Mouse (Mus musculus) limb, embryonic 10.5 days (tissue): ENCODE measurements at regions not wholly inside any gene's neighbourhood (a gene's known extent, or its start where the extent isn't known, plus 50 kb on each side); places are given as distances from the start of the nearest gene placed in this dataset.

Source experiments
- DNase-seq: peaks from one replicate; pipeline ENCODE4 v3.0.0-alpha.2; 2017; ENCODE audit warnings: low spot score
- H3K27ac ChIP-seq: fragments of 300-500 bp; sonication (generic); 2 replicates; pipeline ENCODE4 v1.5.1; 2016; ENCODE audit warnings: mild to moderate bottlenecking
- H3K27me3 ChIP-seq: fragments of 300-500 bp; sonication (generic); 2 replicates; pipeline ENCODE4 v1.6.1; 2016; ENCODE audit warnings: low read depth, mild to moderate bottlenecking; ENCODE audit not compliant: poor library complexity, severe bottlenecking
- H3K36me3 ChIP-seq: fragments of 300-500 bp; sonication (generic); 2 replicates; pipeline ENCODE4 v1.6.1; 2016; ENCODE audit warnings: mild to moderate bottlenecking, moderate library complexity
- H3K4me1 ChIP-seq: fragments of 300-500 bp; sonication (generic); 2 replicates; pipeline ENCODE4 v1.6.1; 2016
- H3K4me3 ChIP-seq: fragments of 300-500 bp; sonication (generic); 2 replicates; pipeline ENCODE4 v1.5.1; 2016; ENCODE audit warnings: mild to moderate bottlenecking, moderate library complexity
- H3K9me3 ChIP-seq: fragments of 300-500 bp; sonication (generic); replicated peaks from 2 replicates; pipeline ENCODE4 v1.6.1; 2016; ENCODE audit warnings: mild to moderate bottlenecking
- WGBS: fragments of 180-500 bp; shearing (Covaris S2); methylation state at CpG from one replicate; pipeline ENCODE4 v1.1.7; 2016; 5-methylcytosine and 5-hydroxymethylcytosine counted together

DNA sequence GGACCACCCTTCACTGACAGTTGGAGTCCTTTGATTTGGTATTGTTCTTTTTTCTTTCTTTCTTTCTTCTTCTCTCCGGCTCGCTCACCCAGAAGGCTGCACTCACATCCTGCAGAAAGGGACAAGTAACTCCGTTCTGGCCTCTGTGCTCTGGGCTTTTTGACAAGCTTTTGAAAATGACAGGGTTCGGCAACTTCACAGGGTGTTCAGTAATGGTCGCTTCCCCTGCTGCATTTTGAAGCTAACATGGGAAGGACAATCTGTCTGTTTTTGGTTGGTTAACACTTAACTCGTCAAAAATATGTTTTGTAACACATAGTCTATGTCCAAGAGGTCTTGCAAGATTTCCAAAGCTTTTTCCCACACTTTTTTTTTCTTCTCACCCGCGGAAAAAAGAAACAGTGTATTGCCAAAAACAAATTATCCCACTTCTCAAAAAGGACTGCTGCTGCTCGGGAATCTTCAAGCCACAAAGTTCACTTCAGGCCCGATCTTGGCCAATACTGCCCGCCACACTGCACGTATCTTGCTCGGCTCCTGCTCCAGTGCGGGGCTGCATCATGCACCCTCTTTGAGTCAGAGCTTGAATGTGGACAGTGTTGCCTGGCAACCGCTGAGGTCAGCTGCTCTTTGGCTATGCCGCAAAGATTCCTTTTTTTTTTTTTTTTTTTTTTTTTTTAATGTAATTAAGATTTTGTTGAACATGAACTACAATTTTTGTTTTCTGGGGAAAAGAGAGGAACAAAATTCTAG, 209.4 kb upstream of the Inhba start:
- Histone ChIP-seq H3K4me3 (no peak overlapping the region), H3K27ac (no peak overlapping the region), H3K4me1 (no peaks in the 10 kb centered on the region), H3K9me3 (no peaks in the 10 kb centered on the region), H3K27me3 (no peaks in the 10 kb centered on the region), H3K36me3 (no peaks in the 10 kb centered on the region)
- no peak for DNase-seq
- WGBS: 79% methylated on average over 16 of the region's 16 CpGs

GRCm38 (mm10) chr13:15803965-15804364, 207.7 kb upstream of the Inhba start:
- 58% methylated on average over 1 of the region's 1 CpGs for WGBS
- H3K9me3 ChIP-seq: no peaks in the 10 kb centered on the region
- no peak for DNase-seq
- H3K27me3 ChIP-seq: no peaks in the 10 kb centered on the region
- H3K4me1 ChIP-seq: no peaks in the 10 kb centered on the region
- H3K36me3 ChIP-seq: no peaks in the 10 kb centered on the region
- no peak overlapping the region for H3K4me3 ChIP-seq
- no peak overlapping the region for H3K27ac ChIP-seq

GRCm38 (mm10) chr13:15806925-15807324, 204.7 kb upstream of the Inhba start:
- Histone ChIP-seq H3K27ac (no peak overlapping the region), H3K4me1 (no peaks in the 10 kb centered on the region), H3K4me3 (no peak overlapping the region), H3K9me3 (no peaks in the 10 kb centered on the region), H3K27me3 (no peaks in the 10 kb centered on the region), H3K36me3 (no peaks in the 10 kb centered on the region)
- no peak for DNase-seq
- 94% methylated on average over 4 of the region's 4 CpGs for WGBS

DNA sequence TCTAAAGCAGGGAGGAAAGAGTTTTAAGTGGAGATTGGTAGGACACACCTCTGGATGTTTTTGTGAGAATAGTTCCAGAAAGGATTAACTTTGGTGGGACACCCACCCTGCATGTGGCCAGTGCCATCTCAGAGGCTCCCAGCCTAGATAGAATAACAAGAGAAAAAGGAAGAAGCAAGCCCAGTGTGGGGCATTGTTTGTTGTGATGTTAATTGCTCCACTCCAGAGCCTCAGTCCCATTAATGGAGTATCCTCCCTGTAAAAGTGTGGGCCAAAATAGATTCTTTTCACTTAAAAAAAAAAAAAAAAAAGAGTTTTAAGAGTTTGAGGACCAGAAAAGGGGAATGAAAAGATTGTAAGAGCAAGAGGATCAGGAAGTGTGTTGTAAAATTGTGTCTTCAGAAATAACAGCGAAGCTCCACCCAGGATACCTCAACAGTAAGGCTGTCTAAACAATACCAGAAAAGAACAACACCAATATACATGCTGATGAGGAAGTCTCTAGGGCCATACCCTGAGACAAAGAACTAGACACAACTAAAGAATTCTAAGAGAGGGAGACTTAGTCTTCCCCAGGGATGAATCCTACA, 189.3 kb upstream of the Inhba start:
- H3K4me1 ChIP-seq: no peaks in the 10 kb centered on the region
- no peaks in the 10 kb centered on the region for H3K27me3 ChIP-seq
- H3K4me3 ChIP-seq: no peak overlapping the region
- WGBS: 69% methylated on average over 1 of the region's 1 CpGs
- no peaks in the 10 kb centered on the region for H3K36me3 ChIP-seq
- no peaks in the 10 kb centered on the region for H3K9me3 ChIP-seq
- H3K27ac ChIP-seq: no peak overlapping the region
- no peak for DNase-seq

- Histone ChIP-seq H3K36me3 (no peaks in the 10 kb centered on the region), H3K27me3 (no peaks in the 10 kb centered on the region), H3K27ac (no peak overlapping the region), H3K4me3 (no peak overlapping the region), H3K4me1 (no peaks in the 10 kb centered on the region), H3K9me3 (no peaks in the 10 kb centered on the region)
- DNase-seq: no peak
Observed at GRCm38 (mm10) chr13:15845806-15846205, 165.8 kb upstream of the Inhba start.

DNA sequence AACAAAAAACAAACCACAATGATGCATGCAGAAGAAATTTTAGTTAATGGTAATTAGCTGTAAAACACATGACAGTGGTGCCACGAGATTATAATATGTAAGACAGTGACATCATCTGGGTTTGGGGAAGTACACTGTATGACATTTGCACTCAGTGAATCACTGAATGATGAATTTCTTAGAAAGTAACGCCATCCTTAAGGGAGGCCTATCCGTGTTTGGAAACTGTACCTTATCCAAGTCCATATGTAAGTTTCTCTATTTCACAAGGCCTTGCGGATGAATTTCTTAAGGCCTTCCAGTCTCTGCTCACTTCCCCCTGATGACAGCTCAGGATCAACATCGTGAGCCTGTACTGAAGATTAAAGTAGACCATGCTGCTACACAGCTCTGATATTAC, 163.6 kb upstream of the Inhba start:
- 95% methylated on average over 5 of the region's 5 CpGs for WGBS
- H3K4me1 ChIP-seq: no peaks in the 10 kb centered on the region
- H3K27ac ChIP-seq: no peak overlapping the region
- H3K36me3 ChIP-seq: no peaks in the 10 kb centered on the region
- no peak for DNase-seq
- no peaks in the 10 kb centered on the region for H3K27me3 ChIP-seq
- H3K9me3 ChIP-seq: no peaks in the 10 kb centered on the region
- no peak overlapping the region for H3K4me3 ChIP-seq

GRCm38 (mm10) chr13:15849129-15849528, 162.5 kb upstream of the Inhba start:
- Histone ChIP-seq H3K27me3 (no peaks in the 10 kb centered on the region), H3K4me1 (no peaks in the 10 kb centered on the region), H3K27ac (no peak overlapping the region), H3K4me3 (no peak overlapping the region), H3K9me3 (no peaks in the 10 kb centered on the region), H3K36me3 (no peaks in the 10 kb centered on the region)
- DNase-seq: no peak
- WGBS: 89% methylated on average over 3 of the region's 3 CpGs

DNA sequence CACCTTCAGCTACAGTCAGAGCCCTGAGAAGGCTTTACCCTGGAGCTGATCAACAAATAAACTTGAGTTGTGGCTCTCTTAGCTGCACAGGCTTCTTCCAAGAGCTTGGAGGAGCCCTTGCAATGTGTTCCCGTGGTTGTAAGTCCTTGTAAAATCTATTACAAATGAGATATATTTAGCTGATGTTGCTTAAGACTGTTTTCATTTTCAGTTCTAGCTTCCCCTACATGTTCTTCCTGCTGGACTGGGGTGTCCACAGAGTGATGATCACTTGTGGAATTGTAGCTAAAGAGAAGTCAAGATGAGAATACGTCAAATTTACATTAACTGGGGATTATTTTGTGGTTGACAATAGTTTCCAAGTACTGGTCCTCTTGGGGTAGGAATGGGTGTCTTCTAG, 161.3 kb upstream of the Inhba start:
- Histone ChIP-seq H3K27me3 (no peaks in the 10 kb centered on the region), H3K4me1 (no peaks in the 10 kb centered on the region), H3K9me3 (no peaks in the 10 kb centered on the region), H3K4me3 (no peak overlapping the region), H3K27ac (no peak overlapping the region), H3K36me3 (no peaks in the 10 kb centered on the region)
- WGBS: 86% methylated on average over 2 of the region's 2 CpGs
- DNase-seq: no peak

DNA sequence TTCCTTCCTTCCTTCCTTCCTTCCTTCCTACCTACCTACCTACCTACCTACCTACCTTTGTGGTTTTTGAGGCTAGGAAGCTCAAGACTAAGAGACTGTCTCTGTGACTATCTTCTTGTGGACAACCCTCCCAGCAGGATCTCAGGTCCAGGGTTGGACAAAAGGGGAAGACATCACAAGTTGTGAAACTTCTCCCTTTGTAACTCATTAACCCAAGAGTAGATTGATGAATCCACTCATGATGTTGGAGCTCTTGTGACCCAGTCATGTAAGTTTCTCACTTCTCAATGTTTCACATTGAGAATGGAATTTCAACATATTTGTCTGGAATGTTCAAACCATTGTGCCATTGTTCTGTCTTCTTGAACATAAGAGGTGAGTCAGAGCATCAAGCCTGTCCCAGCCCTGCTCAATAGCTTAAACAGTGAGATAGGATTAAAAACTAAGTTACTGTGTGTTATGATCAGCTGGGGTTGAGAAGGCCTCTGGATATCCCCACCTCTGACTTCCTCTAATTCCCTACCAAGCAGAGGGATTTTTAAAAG, 158.6 kb upstream of the Inhba start:
- H3K27me3 ChIP-seq: no peaks in the 10 kb centered on the region

GRCm38 (mm10) chr13:15862941-15863340, 148.7 kb upstream of the Inhba start:
- H3K4me1 ChIP-seq: peaks cover 20% of the 10 kb centered on the region
- no peak overlapping the region for H3K4me3 ChIP-seq
- H3K9me3 ChIP-seq: no peaks in the 10 kb centered on the region
- no peaks in the 10 kb centered on the region for H3K36me3 ChIP-seq
- DNase-seq: no peak
- no peaks in the 10 kb centered on the region for H3K27me3 ChIP-seq
- H3K27ac ChIP-seq: no peak overlapping the region

More for the DNA sequence above, 158.6 kb upstream of the Inhba start:
- H3K9me3 ChIP-seq: no peaks in the 10 kb centered on the region
- no peak overlapping the region for H3K27ac ChIP-seq
- no peak overlapping the region for H3K4me3 ChIP-seq
- no peak for DNase-seq
- no peaks in the 10 kb centered on the region for H3K36me3 ChIP-seq
- H3K4me1 ChIP-seq: no peaks in the 10 kb centered on the region

DNA sequence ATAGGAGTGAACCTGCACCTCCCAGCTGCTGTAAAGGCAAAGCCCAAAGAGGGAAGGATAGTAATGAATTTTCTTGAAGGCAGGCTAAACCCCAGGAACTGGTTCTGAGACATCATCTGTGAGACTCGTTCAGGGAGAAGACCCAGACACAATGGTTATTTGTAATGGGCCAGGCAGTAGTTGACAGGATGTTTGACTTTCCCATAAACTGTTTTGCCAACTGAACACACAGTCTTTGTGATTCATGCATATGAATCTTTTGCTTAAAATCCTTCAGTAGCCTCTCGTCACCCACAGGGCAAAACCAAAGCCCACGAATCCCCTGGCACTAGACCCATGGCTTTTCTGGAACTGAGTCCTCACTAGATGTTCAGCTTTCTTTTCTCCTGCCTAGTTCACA, 148.3 kb upstream of the Inhba start:
- no peaks in the 10 kb centered on the region for H3K36me3 ChIP-seq
- peaks cover 20% of the 10 kb centered on the region for H3K4me1 ChIP-seq
- no peak overlapping the region for H3K27ac ChIP-seq
- no peaks in the 10 kb centered on the region for H3K9me3 ChIP-seq
- H3K27me3 ChIP-seq: no peaks in the 10 kb centered on the region
- 83% methylated on average over 3 of the region's 3 CpGs for WGBS
- no peak overlapping the region for H3K4me3 ChIP-seq
- DNase-seq: no peak

- 37% methylated on average over 5 of the region's 5 CpGs for WGBS
Observed at GRCm38 (mm10) chr13:15867046-15867561, 144.5 kb upstream of the Inhba start.

GRCm38 (mm10) chr13:15877606-15878005, 134.0 kb upstream of the Inhba start:
- 93% methylated on average over 2 of the region's 2 CpGs for WGBS
- Histone ChIP-seq H3K4me3 (no peak overlapping the region), H3K4me1 (no peaks in the 10 kb centered on the region), H3K36me3 (no peaks in the 10 kb centered on the region), H3K27ac (no peak overlapping the region), H3K9me3 (no peaks in the 10 kb centered on the region), H3K27me3 (no peaks in the 10 kb centered on the region)
- DNase-seq: no peak

More at GRCm38 (mm10) chr13:15867046-15867561, 144.5 kb upstream of the Inhba start:
- H3K4me3 ChIP-seq: no peak overlapping the region
- peaks cover 28% of the 10 kb centered on the region for H3K4me1 ChIP-seq
- peak overlapping the region; percentile 42; the same call in 1 of the 2 replicates for H3K27ac ChIP-seq
- H3K27me3 ChIP-seq: no peaks in the 10 kb centered on the region
- no peak for DNase-seq
- H3K9me3 ChIP-seq: no peaks in the 10 kb centered on the region
- no peaks in the 10 kb centered on the region for H3K36me3 ChIP-seq
